Mouse (Mus musculus): ENCODE measurements around the gene Vsig10.
"Not testable (repeated sequence)": the region's sequence is repeated elsewhere in the genome, so short reads cannot be mapped to it uniquely, and the experiment has no call there.

Gene Vsig10

GRCm38 (mm10) chr5:117303691-117304579, 14.9 kb upstream of the Vsig10 start:
- peak; percentile 75 for DNase-seq (ENCODE audit: low read depth, low spot score)

DNA sequence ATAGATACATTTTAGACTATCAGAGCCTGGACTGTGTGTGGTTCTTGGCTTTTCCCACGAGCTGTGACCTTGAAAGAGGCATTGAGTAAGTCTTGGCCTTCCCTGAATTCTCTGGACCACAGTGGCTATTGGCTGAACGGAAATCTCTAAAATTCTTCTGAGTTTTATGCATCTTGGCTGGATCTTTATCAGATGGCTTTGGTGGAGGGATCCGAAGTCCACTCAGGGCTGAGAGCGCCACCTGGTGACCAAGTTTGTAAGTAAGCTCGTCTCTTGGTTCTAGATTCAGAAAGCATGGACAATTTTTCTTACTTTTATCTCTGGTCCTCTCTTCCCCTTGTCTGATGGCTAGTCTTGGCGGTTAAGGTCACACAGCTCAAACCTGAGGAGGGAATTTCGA, 13.9 kb upstream of the Vsig10 start:
- DNase-seq (ENCODE audit: low read depth, low spot score) = peak; percentile 91

DNA sequence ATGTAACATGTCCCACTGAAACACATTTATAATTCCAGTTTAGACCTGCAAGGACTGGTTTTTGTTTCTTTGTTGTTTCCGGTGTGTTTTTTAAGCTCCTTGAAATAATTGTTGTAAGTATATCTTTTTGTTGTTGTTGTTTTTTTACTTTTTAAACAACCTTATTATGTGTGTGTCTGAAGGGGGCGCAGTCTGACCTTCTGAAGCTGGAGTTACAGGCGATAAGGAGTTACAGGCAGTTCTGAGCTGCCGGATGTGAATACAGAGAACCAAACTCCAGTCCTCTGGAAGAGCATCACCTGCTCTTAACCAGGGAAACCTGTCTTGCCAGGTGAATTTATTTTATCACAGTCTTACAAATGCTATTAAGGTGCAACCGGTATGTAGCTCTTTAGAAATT, 13.1 kb upstream of the Vsig10 start:
- no peak for DNase-seq (ENCODE audit: low read depth, low spot score)

GRCm38 (mm10) chr5:117306826-117307225, 12.1 kb upstream of the Vsig10 start:
- no peak for DNase-seq (ENCODE audit: low read depth, low spot score)

DNA sequence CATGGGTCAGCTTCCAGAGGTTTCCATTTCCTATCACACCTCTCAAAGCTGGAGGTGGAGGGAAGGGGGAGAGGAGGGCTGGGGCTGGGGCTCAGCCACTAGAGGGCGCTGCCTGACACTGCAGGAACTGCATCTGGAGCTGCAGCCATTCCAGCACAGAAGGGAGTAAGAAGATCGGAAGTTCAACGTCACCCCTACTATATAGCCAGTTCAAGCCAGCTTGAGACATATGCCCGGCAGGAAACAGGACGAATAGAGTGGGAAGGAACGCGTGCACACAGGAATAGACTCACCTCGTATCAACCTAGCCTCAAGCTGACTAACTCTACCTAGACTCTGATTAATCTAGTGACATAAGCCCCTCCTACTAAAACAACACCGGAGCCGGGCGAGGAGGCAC, 11.2 kb upstream of the Vsig10 start:
- peak; percentile 95 for DNase-seq (ENCODE audit: low read depth, low spot score)

DNA sequence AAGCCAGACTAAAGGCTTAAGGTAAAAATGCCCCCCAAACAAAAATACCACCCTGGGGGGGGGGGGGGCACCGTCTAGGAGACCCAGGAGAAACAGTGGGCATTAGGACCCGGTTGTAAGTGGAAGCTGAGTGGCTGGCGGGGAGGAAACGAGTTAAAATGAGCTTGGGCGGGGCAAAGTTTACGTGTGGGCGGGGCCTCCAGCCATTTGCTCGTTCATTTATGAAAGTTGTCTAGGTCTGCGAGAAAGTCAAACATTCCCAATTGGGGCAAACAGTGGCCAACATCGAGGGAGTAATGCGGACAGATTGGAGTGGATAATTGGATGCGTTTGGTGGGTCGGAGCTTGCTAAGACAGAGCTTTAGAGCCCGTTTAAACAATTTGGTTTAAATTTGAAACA, 5.5 kb upstream of the Vsig10 start:
- DNase-seq (ENCODE audit: low read depth, low spot score) = peak; percentile 78

DNA sequence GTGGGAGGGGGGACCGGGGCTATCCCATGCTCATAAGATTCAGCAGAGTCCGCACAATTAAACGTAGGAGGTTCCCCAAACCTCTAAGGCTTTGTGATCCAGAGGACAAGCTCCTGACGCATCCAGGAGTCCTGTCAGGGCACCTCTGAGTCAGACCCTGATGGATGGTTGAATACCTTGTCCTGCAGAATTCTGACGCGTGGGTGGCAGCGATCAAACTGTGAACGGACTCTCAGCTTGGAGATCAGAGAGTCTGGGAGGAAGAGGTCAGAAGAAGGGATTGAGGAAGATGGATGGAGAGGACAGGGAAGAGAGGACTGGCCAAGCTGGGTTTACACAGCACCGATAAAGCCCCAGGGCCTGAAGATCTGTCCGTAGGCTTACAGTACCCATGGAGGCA, 5.0 kb upstream of the Vsig10 start:
- no peak for DNase-seq (ENCODE audit: low read depth, low spot score)

GRCm38 (mm10) chr5:117314587-117315428, 4.1 kb upstream of the Vsig10 start:
- DNase-seq (ENCODE audit: low read depth, low spot score) = peak; percentile 86

- peak; percentile 65 for DNase-seq (ENCODE audit: low read depth, low spot score)
These were observed 4.9 kb downstream of the Vsig10 start for GRCm38 (mm10) chr5:117323751-117324150.

DNA sequence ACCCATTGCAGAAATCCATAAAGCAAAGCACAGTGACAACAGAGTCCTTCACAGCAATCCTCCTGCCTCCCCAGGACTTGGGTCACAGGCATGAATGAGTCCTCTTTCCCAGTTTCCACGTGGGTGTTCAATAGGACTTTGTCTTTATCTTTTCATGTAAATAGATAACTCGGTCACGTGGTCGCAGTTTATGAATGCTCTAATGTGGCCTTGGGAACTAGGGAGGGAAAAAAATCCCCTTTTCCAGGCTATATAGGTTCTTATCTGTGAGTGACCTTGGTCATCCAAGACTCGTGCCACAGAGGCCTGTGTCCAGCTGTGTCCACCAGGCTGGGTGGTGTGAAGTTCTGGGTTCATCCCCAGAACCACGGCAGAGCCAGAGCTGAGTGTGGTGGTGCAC, 7.5 kb downstream of the Vsig10 start:
- no peak for DNase-seq (ENCODE audit: low read depth, low spot score)

DNA sequence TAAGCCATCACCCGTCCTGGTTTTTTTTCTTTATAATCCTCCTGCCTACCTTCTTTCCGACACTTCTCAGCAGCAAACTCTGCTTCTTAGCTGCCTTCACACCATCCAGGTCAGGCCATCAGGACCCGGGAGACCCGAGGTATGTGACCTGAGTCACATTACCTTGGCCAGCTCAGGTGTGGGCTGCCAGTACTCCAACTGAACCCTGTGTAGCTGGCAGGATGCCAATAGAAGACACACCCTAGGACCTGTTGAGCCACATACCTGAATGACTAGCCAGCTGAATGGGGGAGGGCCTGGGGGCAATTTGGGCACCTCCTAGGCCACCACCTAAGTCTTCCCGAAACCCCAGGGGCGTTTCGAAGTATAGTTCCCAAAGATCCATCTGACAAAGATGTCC, 11.6 kb downstream of the Vsig10 start:
- DNase-seq (ENCODE audit: low read depth, low spot score) = peak; percentile 44

DNA sequence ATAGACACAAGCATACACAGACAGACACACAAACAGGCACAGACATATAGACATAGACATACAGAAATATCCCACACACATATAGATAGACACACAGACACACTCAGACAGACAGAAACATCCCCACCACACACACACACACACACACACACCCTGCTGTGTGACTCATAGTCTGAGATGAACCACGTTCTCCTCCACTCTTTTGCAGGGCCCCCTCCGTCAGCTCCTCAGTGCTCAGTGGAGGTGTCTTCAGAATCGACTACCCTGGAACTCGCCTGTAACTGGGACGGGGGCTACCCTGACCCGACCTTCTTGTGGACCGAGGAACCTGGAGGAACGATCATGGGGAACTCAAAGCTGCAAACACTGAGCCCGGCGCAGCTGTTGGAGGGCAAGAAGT, 19.1 kb downstream of the Vsig10 start:
- no peak for DNase-seq (ENCODE audit: low read depth, low spot score)

- DNase-seq (ENCODE audit: low read depth, low spot score) = no peak
These were observed 19.6 kb downstream of the Vsig10 start for GRCm38 (mm10) chr5:117338503-117338902.

DNA sequence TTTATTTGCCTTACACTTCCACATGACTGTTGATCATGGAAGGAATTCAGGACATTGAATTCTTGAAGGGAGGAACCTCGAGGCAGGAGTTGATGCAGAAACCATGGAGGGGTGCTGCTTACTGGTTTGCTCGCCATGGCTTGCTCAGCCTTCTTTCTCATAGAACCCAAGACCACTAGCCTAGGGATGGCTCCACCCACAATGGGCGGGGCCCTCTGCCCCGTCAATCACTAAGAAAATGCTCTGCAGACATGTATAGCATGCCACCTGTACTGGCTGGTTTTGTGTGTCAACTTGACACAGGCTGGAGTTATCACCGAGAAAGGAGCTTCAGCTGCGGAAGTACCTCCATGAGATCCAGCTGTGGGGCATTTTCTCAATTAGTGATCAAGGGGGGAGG, 21.2 kb downstream of the Vsig10 start:
- peak; percentile 66 for DNase-seq (ENCODE audit: low read depth, low spot score)

- peak; percentile 68 for DNase-seq (ENCODE audit: low read depth, low spot score)
These were observed 23.0 kb downstream of the Vsig10 start for GRCm38 (mm10) chr5:117341896-117342295.

- not testable (repeated sequence) for DNase-seq (ENCODE audit: low read depth, low spot score)
These were observed 25.6 kb downstream of the Vsig10 start for GRCm38 (mm10) chr5:117344496-117344895.

GRCm38 (mm10) chr5:117345432-117345976, 26.6 kb downstream of the Vsig10 start:
- no peak for DNase-seq (ENCODE audit: low read depth, low spot score)

DNA sequence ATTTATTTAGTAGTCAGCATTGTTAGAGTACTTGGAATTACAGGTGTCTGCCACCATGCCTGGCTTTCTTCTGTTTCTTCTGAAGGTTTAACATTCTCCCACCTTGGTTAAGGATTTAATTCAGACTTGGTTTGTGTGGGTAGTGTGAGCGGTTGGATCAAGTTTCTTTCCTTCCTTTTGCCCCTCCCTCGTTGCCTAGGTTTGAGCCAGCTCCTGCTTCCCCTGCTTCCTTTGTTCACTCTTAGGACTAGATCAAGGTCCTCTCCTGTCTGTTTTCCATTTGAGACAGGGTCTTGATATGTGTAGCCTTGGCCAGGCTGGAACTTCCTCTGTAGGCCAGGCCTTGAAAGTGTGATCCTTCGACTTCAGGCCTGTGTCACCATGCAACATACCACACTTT, 27.4 kb downstream of the Vsig10 start:
- peak; percentile 46 for DNase-seq (ENCODE audit: low read depth, low spot score)

DNA sequence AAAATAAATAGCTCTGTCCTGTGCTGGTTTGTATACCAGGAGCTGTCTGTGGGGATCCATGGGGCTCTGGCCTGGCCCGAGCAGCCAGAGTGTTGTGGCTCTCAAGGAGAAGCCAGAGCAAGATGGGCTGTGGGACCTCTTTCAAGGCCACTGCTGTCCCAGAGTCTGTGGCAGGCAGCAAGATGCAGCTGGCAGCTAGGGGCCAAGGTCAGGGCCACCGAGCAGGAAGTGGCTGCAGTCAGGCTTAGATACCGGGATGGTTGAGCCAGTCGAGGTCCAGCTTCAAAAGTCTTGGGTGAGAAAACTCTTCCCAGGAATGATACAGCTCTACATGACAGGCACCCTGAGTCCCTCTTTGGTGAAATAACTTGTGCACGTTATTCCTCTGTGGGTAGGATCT, 28.1 kb downstream of the Vsig10 start:
- DNase-seq (ENCODE audit: low read depth, low spot score) = no peak

GRCm38 (mm10) chr5:117347838-117348237, 29.0 kb downstream of the Vsig10 start:
- no peak for DNase-seq (ENCODE audit: low read depth, low spot score)

DNA sequence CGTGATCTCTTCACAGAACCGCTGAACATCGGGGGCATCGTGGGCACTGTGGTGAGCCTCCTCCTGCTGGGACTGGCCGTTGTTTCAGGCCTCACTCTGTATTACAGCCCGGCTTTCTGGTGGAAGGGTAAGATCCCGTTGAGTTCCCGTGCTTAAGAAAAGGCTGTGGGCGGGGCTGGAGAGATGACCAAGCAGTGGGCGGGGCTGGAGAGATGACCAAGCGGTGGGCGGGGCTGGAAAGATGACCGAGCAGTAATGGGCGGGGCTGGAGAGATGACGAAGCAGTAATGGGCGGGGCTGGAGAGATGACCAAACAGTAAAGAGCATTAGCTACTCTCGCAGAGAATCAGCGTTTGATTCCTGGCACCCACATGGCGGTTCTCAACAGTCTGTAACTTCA, 29.4 kb downstream of the Vsig10 start:
- peak; percentile 93 for DNase-seq (ENCODE audit: low read depth, low spot score)

DNA sequence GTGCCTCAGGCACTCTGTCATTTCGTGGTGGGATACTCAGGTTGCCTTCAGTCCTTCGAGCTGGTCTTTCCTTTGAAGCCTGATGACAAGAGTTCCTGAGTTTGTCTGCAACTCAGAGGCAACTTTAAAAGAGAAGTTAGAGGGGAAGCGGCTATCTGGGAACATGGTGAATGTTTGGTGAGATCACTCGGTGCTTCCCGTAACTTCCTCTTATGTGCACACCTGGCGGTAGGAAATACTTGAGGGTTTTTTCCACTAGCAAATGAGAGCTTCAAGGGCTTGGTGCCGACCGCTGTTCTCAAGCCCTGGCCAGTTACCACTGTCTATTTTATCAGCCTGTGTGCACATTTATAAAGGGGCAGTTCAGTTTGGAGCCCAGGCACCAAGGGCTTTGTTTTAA, 35.2 kb downstream of the Vsig10 start:
- no peak for DNase-seq (ENCODE audit: low read depth, low spot score)
